Mouse (Mus musculus) cerebellum, adult 11 months (tissue): ENCODE measurements around the gene Cd69.

Source experiments
- DNase-seq: peaks from one replicate; pipeline ENCODE4 v3.0.0; 2022

The Cd69 gene

GRCm38 (mm10) chr6:129222188-129222800, 52.9 kb downstream of the Cd69 start:
- DNase-seq = no peak

- DNase-seq = no peak
Measured at GRCm38 (mm10) chr6:129221053-129221452, 54.2 kb downstream of the Cd69 start.

GRCm38 (mm10) chr6:129219897-129220517, 55.2 kb downstream of the Cd69 start:
- DNase-seq = no peak

- DNase-seq = no peak
Measured at GRCm38 (mm10) chr6:129218191-129218696, 57.0 kb downstream of the Cd69 start.
